Mouse (Mus musculus): ENCODE data around the gene Ppp1r13l. TPM values are rescaled to one million over a fixed set of nuclear protein-coding genes. Genes with fewer than 3 reads are reported as not detected.

Ppp1r13l gene
- total and polyA plus RNA-seq, 2 experiments from 2014 or later: 1.0 to 1.5 TPM

GRCm38 (mm10) chr7:19344237-19344847 is 15.2 kb upstream of the Ppp1r13l start, which contains the start of gene Ercc1:
TSS of gene Ercc1 (plus strand) at chr7:19344778.
- H3K27ac ChIP-seq (ENCODE audit: low read depth, low read length): peak within 1 kb of the TSS; percentile 83
- H3K36me3 ChIP-seq (ENCODE audit: insufficient read depth, low read length): peaks cover 10% of the 10 kb centered on the region; the same call in 1 of the 2 replicates
- peak within 1 kb of the TSS; percentile 62 for H3K4me3 ChIP-seq (ENCODE audit: low read depth, low read length)
- DNase-seq (ENCODE audit: low spot score) (no peak), ATAC-seq (ENCODE audit: low FRiP score) (no peak)
- H3K4me1 ChIP-seq (ENCODE audit: insufficient read depth, low read length): peaks cover 11% of the 10 kb centered on the region
- H3K4me2 ChIP-seq (ENCODE audit: low read depth, low read length, poor library complexity, severe bottlenecking): peak within 1 kb of the TSS; percentile 59
- 25% methylated on average over 12 of the region's 12 CpGs for WGBS
- H3K27me3 ChIP-seq (ENCODE audit: insufficient read depth, low read length): peaks cover 4% of the 10 kb centered on the region; the same call in 1 of the 2 replicates
- peak within 1 kb of the TSS; percentile 78 for H3K9ac ChIP-seq (replicated peaks; ENCODE audit: low read length, poor library complexity, severe bottlenecking)
- no peaks in the 10 kb centered on the region for H3K9me3 ChIP-seq (ENCODE audit: low read length)
- no peak for TF ChIP-seq CTCF (IDR thresholded peaks at IDR 0.05)

GRCm38 (mm10) chr7:19344938-19345471 is 14.5 kb upstream of the Ppp1r13l start:
- peak; percentile 92 for ATAC-seq (ENCODE audit: low FRiP score)
- Histone ChIP-seq H3K9ac (replicated peaks; ENCODE audit: low read length, poor library complexity, severe bottlenecking) (peak overlapping the region; percentile 78), H3K4me3 (ENCODE audit: low read depth, low read length) (peak overlapping the region; percentile 62), H3K4me1 (ENCODE audit: insufficient read depth, low read length) (peaks cover 11% of the 10 kb centered on the region), H3K27me3 (ENCODE audit: insufficient read depth, low read length) (peaks cover 4% of the 10 kb centered on the region; the same call in 1 of the 2 replicates), H3K9me3 (ENCODE audit: low read length) (no peaks in the 10 kb centered on the region), H3K36me3 (ENCODE audit: insufficient read depth, low read length) (peaks cover 11% of the 10 kb centered on the region), H3K27ac (ENCODE audit: low read depth, low read length) (peak overlapping the region; percentile 83), H3K4me2 (ENCODE audit: low read depth, low read length, poor library complexity, severe bottlenecking) (peak overlapping the region; percentile 59)
- peak; percentile 6 for TF ChIP-seq CTCF (IDR thresholded peaks at IDR 0.05)
- DNase-seq (ENCODE audit: low spot score): peak; percentile 97
- under 1% methylated on average over 31 of the region's 31 CpGs for WGBS

GRCm38 (mm10) chr7:19349188-19349915 is 10.2 kb upstream of the Ppp1r13l start:
- Histone ChIP-seq H3K9ac (replicated peaks; ENCODE audit: low read length, poor library complexity, severe bottlenecking) (no peak overlapping the region), H3K9me3 (ENCODE audit: low read length) (no peaks in the 10 kb centered on the region), H3K27me3 (ENCODE audit: insufficient read depth, low read length) (no peaks in the 10 kb centered on the region), H3K4me1 (ENCODE audit: insufficient read depth, low read length) (peaks cover 7% of the 10 kb centered on the region), H3K4me3 (ENCODE audit: low read depth, low read length) (no peak overlapping the region), H3K4me2 (ENCODE audit: low read depth, low read length, poor library complexity, severe bottlenecking) (no peak overlapping the region), H3K27ac (ENCODE audit: low read depth, low read length) (no peak overlapping the region), H3K36me3 (ENCODE audit: insufficient read depth, low read length) (peaks cover 29% of the 10 kb centered on the region)
- ATAC-seq (ENCODE audit: low FRiP score) (no peak), DNase-seq (ENCODE audit: low spot score) (no peak)
- WGBS: 90% methylated on average over 13 of the region's 13 CpGs
- TF ChIP-seq CTCF (IDR thresholded peaks at IDR 0.05): no peak

GRCm38 (mm10) chr7:19350221-19350620 is 9.3 kb upstream of the Ppp1r13l start:
- H3K4me2 ChIP-seq (ENCODE audit: low read depth, low read length, poor library complexity, severe bottlenecking): no peak overlapping the region
- DNase-seq (ENCODE audit: low spot score): no peak
- TF ChIP-seq CTCF (IDR thresholded peaks at IDR 0.05): no peak

GRCm38 (mm10) chr7:19354991-19355390 is 4.6 kb upstream of the Ppp1r13l start:
- Histone ChIP-seq H3K27me3 (ENCODE audit: insufficient read depth, low read length) (no peaks in the 10 kb centered on the region), H3K4me1 (ENCODE audit: insufficient read depth, low read length) (no peaks in the 10 kb centered on the region), H3K4me2 (ENCODE audit: low read depth, low read length, poor library complexity, severe bottlenecking) (no peak overlapping the region), H3K4me3 (ENCODE audit: low read depth, low read length) (no peak overlapping the region), H3K9me3 (ENCODE audit: low read length) (no peaks in the 10 kb centered on the region), H3K27ac (ENCODE audit: low read depth, low read length) (no peak overlapping the region), H3K36me3 (ENCODE audit: insufficient read depth, low read length) (peaks cover 32% of the 10 kb centered on the region), H3K9ac (replicated peaks; ENCODE audit: low read length, poor library complexity, severe bottlenecking) (no peak overlapping the region)
- no peak for DNase-seq (ENCODE audit: low spot score)
- TF ChIP-seq CTCF (IDR thresholded peaks at IDR 0.05): no peak
- no peak for ATAC-seq (ENCODE audit: low FRiP score)
- WGBS: 85% methylated on average over 5 of the region's 5 CpGs

More at GRCm38 (mm10) chr7:19350221-19350620, 9.3 kb upstream of the Ppp1r13l start:
- H3K27ac ChIP-seq (ENCODE audit: low read depth, low read length): no peak overlapping the region
- no peak overlapping the region for H3K9ac ChIP-seq (replicated peaks; ENCODE audit: low read length, poor library complexity, severe bottlenecking)
- H3K9me3 ChIP-seq (ENCODE audit: low read length): no peaks in the 10 kb centered on the region
- H3K4me1 ChIP-seq (ENCODE audit: insufficient read depth, low read length): peaks cover 4% of the 10 kb centered on the region
- peaks cover 38% of the 10 kb centered on the region for H3K36me3 ChIP-seq (ENCODE audit: insufficient read depth, low read length)
- 94% methylated on average over 8 of the region's 8 CpGs for WGBS
- no peak overlapping the region for H3K4me3 ChIP-seq (ENCODE audit: low read depth, low read length)
- no peak for ATAC-seq (ENCODE audit: low FRiP score)
- no peaks in the 10 kb centered on the region for H3K27me3 ChIP-seq (ENCODE audit: insufficient read depth, low read length)

GRCm38 (mm10) chr7:19356311-19356710 is 3.2 kb upstream of the Ppp1r13l start:
- Histone ChIP-seq H3K4me2 (ENCODE audit: low read depth, low read length, poor library complexity, severe bottlenecking) (no peak overlapping the region), H3K27ac (ENCODE audit: low read depth, low read length) (no peak overlapping the region), H3K36me3 (ENCODE audit: insufficient read depth, low read length) (peaks cover 25% of the 10 kb centered on the region), H3K4me1 (ENCODE audit: insufficient read depth, low read length) (no peaks in the 10 kb centered on the region), H3K4me3 (ENCODE audit: low read depth, low read length) (no peak overlapping the region), H3K9me3 (ENCODE audit: low read length) (no peaks in the 10 kb centered on the region), H3K27me3 (ENCODE audit: insufficient read depth, low read length) (no peaks in the 10 kb centered on the region), H3K9ac (replicated peaks; ENCODE audit: low read length, poor library complexity, severe bottlenecking) (no peak overlapping the region)
- ATAC-seq (ENCODE audit: low FRiP score) (no peak), DNase-seq (ENCODE audit: low spot score) (no peak)
- 75% methylated on average over 10 of the region's 10 CpGs for WGBS
- TF ChIP-seq CTCF (IDR thresholded peaks at IDR 0.05): no peak
